8 mouse cellular contexts compared by ENCODE assay signal in genomic region chr11:32591921-32592850, GRCm38 (mm10). TPM values are rescaled to one million over a fixed set of nuclear protein-coding genes. Genes with fewer than 3 reads are reported as not detected.
DNase-seq lines count a peak whose midpoint lies in the region; ATAC-seq lines count a peak whose summit lies in the region.

No protein-coding gene starts in this region.

- H3K9me3 ChIP-seq in kidney, embryonic 14.5 days (ENCODE audit: control insufficient read depth, low read length), result peaks cover 7% of the 10 kb centered on the region
- no peaks in the 10 kb centered on the region for H3K9me3 ChIP-seq in intestine, embryonic 16.5 days (ENCODE audit: control insufficient read depth, low read length)
- peaks cover 4% of the 10 kb centered on the region; the same call in 1 of the 2 replicates for H3K9me3 ChIP-seq in kidney, embryonic 16.5 days (ENCODE audit: low read length)

- H3K4me3 ChIP-seq in kidney, embryonic 14.5 days (ENCODE audit: low read length), result no peak overlapping the region
- H3K4me3 ChIP-seq in intestine, embryonic 16.5 days (ENCODE audit: low read length), result no peak overlapping the region
- H3K4me3 ChIP-seq in kidney, embryonic 16.5 days (ENCODE audit: low read length), result no peak overlapping the region

- WGBS in kidney, embryonic 14.5 days, result 71% methylated on average over 12 of the region's 12 CpGs
- 70% methylated on average over 12 of the region's 12 CpGs for WGBS in intestine, embryonic 16.5 days
- WGBS in kidney, embryonic 16.5 days, result 69% methylated on average over 12 of the region's 12 CpGs

- no peak overlapping the region for H3K9ac ChIP-seq in kidney, embryonic 14.5 days (ENCODE audit: low read depth, low read length)
- no peak overlapping the region for H3K9ac ChIP-seq in intestine, embryonic 16.5 days (ENCODE audit: low read depth, low read length)
- no peak overlapping the region for H3K9ac ChIP-seq in kidney, embryonic 16.5 days (replicated peaks; ENCODE audit: low read length)

- H3K27ac ChIP-seq in kidney, embryonic 14.5 days (ENCODE audit: low read depth, low read length), result no peak overlapping the region
- H3K27ac ChIP-seq in intestine, embryonic 16.5 days (ENCODE audit: low read length), result no peak overlapping the region
- H3K27ac ChIP-seq in kidney, embryonic 16.5 days (ENCODE audit: low read length), result no peak overlapping the region

- peak; percentile 35 to 37 for DNase-seq in kidney, postnatal 4 days
- DNase-seq in CD4-positive helper T cell, adult 2 months (ENCODE audit: low read depth, low spot score), result peak; percentile 56
- DNase-seq in T-cell, adult 2 months (ENCODE audit: low spot score), result peak; percentile 30
- peak; percentile 30 for DNase-seq in thymus, postnatal 25 days

- no peaks in the 10 kb centered on the region for H3K27me3 ChIP-seq in kidney, embryonic 14.5 days (ENCODE audit: control insufficient read depth, insufficient read depth, low read length)
- H3K27me3 ChIP-seq in intestine, embryonic 16.5 days (replicated peaks; ENCODE audit: control insufficient read depth, insufficient read depth, low read length), result no peaks in the 10 kb centered on the region
- no peaks in the 10 kb centered on the region for H3K27me3 ChIP-seq in kidney, embryonic 16.5 days (ENCODE audit: insufficient read depth, low read length)

- H3K36me3 ChIP-seq in kidney, embryonic 14.5 days (ENCODE audit: control insufficient read depth, insufficient read depth, low read length), result no peaks in the 10 kb centered on the region; the same call in 1 of the 2 replicates
- no peaks in the 10 kb centered on the region for H3K36me3 ChIP-seq in intestine, embryonic 16.5 days (ENCODE audit: control insufficient read depth, insufficient read depth, low read length)
- H3K36me3 ChIP-seq in kidney, embryonic 16.5 days (ENCODE audit: insufficient read depth, low read length), result peaks cover 8% of the 10 kb centered on the region

- H3K4me2 ChIP-seq in kidney, embryonic 14.5 days (replicated peaks; ENCODE audit: low read depth, low read length), result no peak overlapping the region
- no peak overlapping the region for H3K4me2 ChIP-seq in intestine, embryonic 16.5 days (ENCODE audit: low read depth, low read length)
- H3K4me2 ChIP-seq in kidney, embryonic 16.5 days (replicated peaks; ENCODE audit: low read depth, low read length), result no peak overlapping the region

- no peaks in the 10 kb centered on the region for H3K4me1 ChIP-seq in kidney, embryonic 14.5 days (ENCODE audit: control insufficient read depth, insufficient read depth, low read length)
- H3K4me1 ChIP-seq in intestine, embryonic 16.5 days (ENCODE audit: control insufficient read depth, insufficient read depth, low read length), result no peaks in the 10 kb centered on the region
- H3K4me1 ChIP-seq in kidney, embryonic 16.5 days (ENCODE audit: insufficient read depth, low read length), result peaks cover 9% of the 10 kb centered on the region

- ATAC-seq in kidney, embryonic 14.5 days (ENCODE audit: low FRiP score, low TSS enrichment), result no peak
- peak; percentile 25 to 67; a peak in 1 of 4 replicates for ATAC-seq in hematopoietic stem cell, adult 5-6 weeks (replicated peaks in 1 of 2; ENCODE audit: insufficient read depth in 1 of 2, low FRiP score in 2 of 2, low TSS enrichment in 1 of 2, low read depth in 1 of 2, poor library complexity in 2 of 2, severe bottlenecking in 2 of 2)
- no peak; the same call in 1 of the 2 replicates for ATAC-seq in intestine, embryonic 16.5 days
- no peak for ATAC-seq in kidney, embryonic 16.5 days (ENCODE audit: low FRiP score, low TSS enrichment)

RNA-seq across cellular contexts. Expression of gene Fbxw11, which starts 50.3 kb away (rescaled TPM):
- 40.2 and 85.6 TPM in 2 replicates for polyA plus RNA-seq in kidney, embryonic 14.5 days (2014; fragmentation: Nextera tagmentation; extraction: Ambion mirVana)
- 55.9 and 57.7 TPM in 2 replicates for total RNA-seq in hematopoietic stem cell, adult 5-6 weeks (2017)
- 59.0 and 59.6 TPM in 2 replicates for polyA plus RNA-seq in intestine, embryonic 16.5 days (2015; fragmentation: Nextera tagmentation; extraction: Ambion mirVana)
- polyA plus RNA-seq in kidney, embryonic 16.5 days (2015; fragmentation: Nextera tagmentation; extraction: Ambion mirVana), result 91.3 and 95.2 TPM in 2 replicates

RNA-seq across cellular contexts. Expression of gene Stk10, which starts 59.1 kb away (rescaled TPM):
- 3.5 TPM in 2 replicates for polyA plus RNA-seq in kidney, embryonic 14.5 days (2014; fragmentation: Nextera tagmentation; extraction: Ambion mirVana)
- total RNA-seq in hematopoietic stem cell, adult 5-6 weeks (2017), result 32.7 and 44.2 TPM in 2 replicates
- polyA plus RNA-seq in intestine, embryonic 16.5 days (2015; fragmentation: Nextera tagmentation; extraction: Ambion mirVana), result 5.2 and 5.7 TPM in 2 replicates
- polyA plus RNA-seq in kidney, embryonic 16.5 days (2015; fragmentation: Nextera tagmentation; extraction: Ambion mirVana), result 5.6 and 6.5 TPM in 2 replicates

Comparison
In these comparisons a context has a peak if more than half of its experiments do, and no peak if none do; other contexts are left out.
1. ATAC-seq: peak in hematopoietic stem cell, adult 5-6 weeks (2 of 2); none in kidney, embryonic 14.5 days (single experiment), intestine, embryonic 16.5 days (single experiment) and kidney, embryonic 16.5 days (single experiment).
2. Peak in every context shown above with its lines, with median percentiles within 50 percentile points of each other: DNase-seq.